Mouse (Mus musculus): ENCODE measurements around the gene Prickle1.

GRCm38 (mm10) chr15:93504808-93505207 lies 90.9 kb downstream of the Prickle1 start:
- TF ChIP-seq POLR2A (IDR thresholded peaks at IDR 0.05; ENCODE audit: low read depth, low read length): no peak
- TF ChIP-seq CTCF (IDR thresholded peaks at IDR 0.05; ENCODE audit: extremely low read depth, insufficient read length, insufficient replicate concordance, low read depth, low read length): no peak

All from small intestine, adult 2 months (tissue).